Mouse (Mus musculus) spleen, adult 2 months (tissue): ENCODE measurements around the gene Phlpp1. TPM values are rescaled to one million over a fixed set of nuclear protein-coding genes. Genes with fewer than 3 reads are reported as not detected.

Source experiments
- DNase-seq, 2 experiments: peaks; one replicate each; pipeline versions ENCODE4 v3.0.0 to v3.0.0-alpha.2; 2012 to 2021; ENCODE audit warnings: low spot score in 2 of 2, low read depth in 1 of 2
- H3K27ac ChIP-seq: fragments of 200-500 bp; 2 replicates; pipeline ENCODE4 v1.5.1; 2012; ENCODE audit warnings: low read length, inconsistent platforms; ENCODE audit not compliant: insufficient read depth
- H3K27me3 ChIP-seq: fragments of 200-500 bp; 2 replicates; pipeline ENCODE4 v1.6.1; 2012; ENCODE audit warnings: mild to moderate bottlenecking, moderate library complexity, low read length, inconsistent platforms; ENCODE audit not compliant: control insufficient read depth, insufficient read depth
- H3K36me3 ChIP-seq: fragments of 200-500 bp; 2 replicates; pipeline ENCODE4 v1.6.1; 2012; ENCODE audit warnings: mild to moderate bottlenecking, low read length, inconsistent platforms; ENCODE audit not compliant: control insufficient read depth, insufficient read depth
- H3K4me1 ChIP-seq: fragments of 200-500 bp; 2 replicates; pipeline ENCODE4 v1.6.1; 2011; ENCODE audit warnings: inconsistent platforms; ENCODE audit not compliant: control insufficient read depth, insufficient read depth, insufficient read length
- H3K4me3 ChIP-seq: fragments of 200-500 bp; 2 replicates; pipeline ENCODE4 v1.5.1; 2011; ENCODE audit warnings: mild to moderate bottlenecking, inconsistent platforms; ENCODE audit not compliant: insufficient read depth, insufficient read length; ENCODE audit errors: extremely low read depth
- CTCF ChIP-seq: fragments of 200-500 bp; IDR thresholded peaks from 2 replicates; pipeline ENCODE4 v1.5.1; 2011; ENCODE audit warnings: mild to moderate bottlenecking, inconsistent platforms; ENCODE audit not compliant: insufficient read depth, insufficient read length, insufficient replicate concordance; ENCODE audit errors: extremely low read depth
- POLR2A ChIP-seq: fragments of 200-500 bp; IDR thresholded peaks from 2 replicates; pipeline ENCODE4 v1.6.1; 2011; ENCODE audit warnings: low read depth, low read length, inconsistent platforms
- WGBS: fragments of 180-500 bp; shearing (Covaris S2); methylation state at CpG from one replicate; pipeline ENCODE4 v1.1.7; 2018; 5-methylcytosine and 5-hydroxymethylcytosine counted together
- polyA plus RNA-seq: library from polyadenylated mRNA; depleted of rRNA; stranded (reverse); fragments of >200 nt; gene quantifications from 2 replicates; pipeline ENCODE4 v1.2.3, GENCODE M21; 2012

Gene Phlpp1
- polyA plus RNA-seq, 1 experiment, result 6.0 TPM

- H3K36me3 ChIP-seq, result no peaks in the 10 kb centered on the region
- 77% methylated on average over 6 of the region's 6 CpGs for WGBS
- H3K4me3 ChIP-seq, result no peak overlapping the region
- no peak overlapping the region for H3K27ac ChIP-seq
- H3K4me1 ChIP-seq, result no peaks in the 10 kb centered on the region
- TF ChIP-seq CTCF (no peak), POLR2A (no peak)
- DNase-seq, result no peak
- H3K27me3 ChIP-seq, result no peaks in the 10 kb centered on the region
Observed at GRCm38 (mm10) chr1:106220431-106220830, 48.9 kb downstream of the Phlpp1 start.

- DNase-seq, result no peak
- Histone ChIP-seq H3K27ac (no peak overlapping the region), H3K4me3 (no peak overlapping the region), H3K36me3 (no peaks in the 10 kb centered on the region), H3K27me3 (no peaks in the 10 kb centered on the region), H3K4me1 (no peaks in the 10 kb centered on the region)
- WGBS, result 94% methylated on average over 1 of the region's 1 CpGs
- TF ChIP-seq CTCF, result no peak
- TF ChIP-seq POLR2A, result no peak
Observed at GRCm38 (mm10) chr1:106221371-106221770, 49.8 kb downstream of the Phlpp1 start.

- 81% methylated on average over 2 of the region's 2 CpGs for WGBS
- no peaks in the 10 kb centered on the region for H3K27me3 ChIP-seq
- no peaks in the 10 kb centered on the region for H3K36me3 ChIP-seq
- H3K4me1 ChIP-seq, result no peaks in the 10 kb centered on the region
- H3K4me3 ChIP-seq, result no peak overlapping the region
- no peak overlapping the region for H3K27ac ChIP-seq
- TF ChIP-seq CTCF, result no peak
- TF ChIP-seq POLR2A, result no peak
- no peak for DNase-seq
Observed at GRCm38 (mm10) chr1:106221964-106222363, 50.4 kb downstream of the Phlpp1 start.

- Histone ChIP-seq H3K27me3 (no peaks in the 10 kb centered on the region), H3K4me3 (no peak overlapping the region), H3K36me3 (no peaks in the 10 kb centered on the region), H3K27ac (no peak overlapping the region), H3K4me1 (peaks cover 2% of the 10 kb centered on the region; the same call in 1 of the 2 replicates)
- WGBS, result 89% methylated on average over 7 of the region's 7 CpGs
- DNase-seq, result no peak
- TF ChIP-seq POLR2A (no peak), CTCF (no peak)
Observed at GRCm38 (mm10) chr1:106226613-106227012, 55.1 kb downstream of the Phlpp1 start.

- Histone ChIP-seq H3K36me3 (no peaks in the 10 kb centered on the region), H3K4me1 (peaks cover 2% of the 10 kb centered on the region; the same call in 1 of the 2 replicates), H3K27me3 (no peaks in the 10 kb centered on the region), H3K27ac (no peak overlapping the region), H3K4me3 (no peak overlapping the region)
- WGBS, result 74% methylated on average over 3 of the region's 3 CpGs
- no peak for DNase-seq
- TF ChIP-seq CTCF (no peak), POLR2A (no peak)
Observed at GRCm38 (mm10) chr1:106230313-106230712, 58.8 kb downstream of the Phlpp1 start.

GRCm38 (mm10) chr1:106231345-106231744 is 59.8 kb downstream of the Phlpp1 start:
- TF ChIP-seq POLR2A (no peak), CTCF (no peak)
- peak in 1 of 2 experiments; percentile 7 for DNase-seq
- Histone ChIP-seq H3K27ac (no peak overlapping the region), H3K27me3 (no peaks in the 10 kb centered on the region), H3K4me3 (no peak overlapping the region), H3K4me1 (peaks cover 2% of the 10 kb centered on the region; the same call in 1 of the 2 replicates), H3K36me3 (no peaks in the 10 kb centered on the region)
- 56% methylated on average over 5 of the region's 5 CpGs for WGBS

- DNase-seq, result no peak
- WGBS, result 85% methylated on average over 3 of the region's 3 CpGs
- Histone ChIP-seq H3K4me3 (no peak overlapping the region), H3K27ac (no peak overlapping the region), H3K4me1 (peaks cover 2% of the 10 kb centered on the region; the same call in 1 of the 2 replicates), H3K27me3 (no peaks in the 10 kb centered on the region), H3K36me3 (no peaks in the 10 kb centered on the region)
- TF ChIP-seq CTCF (no peak), POLR2A (no peak)
Observed at GRCm38 (mm10) chr1:106231805-106232459, 60.4 kb downstream of the Phlpp1 start.
